Mouse (Mus musculus) cerebral cortex, adult 2 months (tissue): Measurements from ENCODE around the gene Rsph1.

ENCODE experiments used
- WGBS: fragments of 180-500 bp; shearing (Covaris S2); methylation state at CpG from one replicate; pipeline ENCODE4 v1.1.7; 2018; 5-methylcytosine and 5-hydroxymethylcytosine counted together

The Rsph1 gene

GRCm38 (mm10) chr17:31276922-31277918 is at the start of gene Rsph1:
Gene Rsph1, minus strand, starts transcription at chr17:31277383.
- 9% methylated on average over 44 of the region's 44 CpGs for WGBS

- WGBS = 60% methylated on average over 9 of the region's 9 CpGs
Observed at GRCm38 (mm10) chr17:31326220-31326852, 49.2 kb upstream of the Rsph1 start.

- 75% methylated on average over 13 of the region's 13 CpGs for WGBS
Observed at GRCm38 (mm10) chr17:31325451-31326219, 48.5 kb upstream of the Rsph1 start.

- 64% methylated on average over 8 of the region's 8 CpGs for WGBS
Observed at GRCm38 (mm10) chr17:31324227-31324626, 47.0 kb upstream of the Rsph1 start.

- 87% methylated on average over 4 of the region's 4 CpGs for WGBS
Observed at GRCm38 (mm10) chr17:31323379-31323778, 46.2 kb upstream of the Rsph1 start.

GRCm38 (mm10) chr17:31322446-31322845 is 45.3 kb upstream of the Rsph1 start:
- WGBS = 74% methylated on average over 4 of the region's 4 CpGs

DNA sequence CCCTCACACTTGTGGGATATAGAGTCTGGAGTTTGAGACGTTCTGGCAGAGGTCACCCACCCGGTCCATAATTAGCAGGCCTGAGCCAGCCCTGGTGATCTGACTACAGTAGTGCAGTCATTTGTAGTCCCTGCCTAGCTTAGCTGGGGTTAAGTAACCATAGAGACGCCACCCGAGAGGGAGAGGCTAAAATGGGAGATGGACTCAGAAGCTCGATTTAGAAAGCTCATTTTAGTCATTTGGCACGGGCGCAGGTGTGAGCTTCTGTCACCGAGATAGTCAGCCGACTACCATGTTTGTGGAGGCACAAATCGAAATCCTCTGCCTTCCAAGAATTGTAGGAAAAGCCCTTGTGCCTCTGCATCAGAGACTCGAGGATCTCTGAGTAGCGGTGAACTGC is 44.2 kb upstream of the Rsph1 start:
- WGBS = 39% methylated on average over 12 of the region's 12 CpGs

GRCm38 (mm10) chr17:31318906-31319767 is 42.0 kb upstream of the Rsph1 start:
- WGBS = 95% methylated on average over 19 of the region's 19 CpGs

DNA sequence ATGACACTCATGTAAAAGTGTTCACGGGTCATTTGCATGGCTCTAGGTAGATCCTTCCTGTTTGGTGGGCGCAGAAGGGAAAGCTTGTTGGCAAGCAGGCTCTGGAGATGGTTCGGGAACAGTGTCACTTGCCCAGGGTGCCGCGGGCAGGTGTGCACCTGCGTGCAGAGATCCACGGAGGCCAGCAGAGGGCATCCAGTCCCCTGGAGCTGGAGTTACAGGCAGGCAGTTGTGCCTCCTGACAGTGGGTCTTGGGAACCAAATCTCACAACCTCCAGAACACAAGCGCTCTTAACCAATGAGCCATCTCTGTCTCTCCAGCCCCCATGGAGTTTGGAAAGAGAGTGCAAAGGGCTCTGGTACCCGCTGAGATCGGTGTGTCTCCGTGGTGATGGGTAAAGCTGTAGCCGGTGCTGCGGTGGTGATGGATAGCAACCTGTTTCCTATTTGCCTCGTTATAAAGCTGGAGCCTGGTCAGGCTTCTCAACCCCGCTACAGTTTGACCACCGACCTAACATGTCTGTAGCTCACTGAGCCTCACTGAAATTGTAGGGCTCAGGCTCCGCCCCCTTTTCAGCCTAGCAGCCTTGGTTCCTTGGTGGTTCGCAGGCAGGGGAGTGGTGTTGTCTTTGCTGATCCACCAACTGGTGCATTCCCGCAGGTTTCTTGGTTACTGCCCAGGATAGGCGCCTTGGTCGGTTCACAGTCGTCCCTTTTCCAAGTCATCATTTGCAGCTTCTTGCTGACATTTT is 40.5 kb upstream of the Rsph1 start:
- 55% methylated on average over 22 of the region's 22 CpGs for WGBS

- 92% methylated on average over 3 of the region's 3 CpGs for WGBS
Observed at GRCm38 (mm10) chr17:31316998-31317397, 39.8 kb upstream of the Rsph1 start.

DNA sequence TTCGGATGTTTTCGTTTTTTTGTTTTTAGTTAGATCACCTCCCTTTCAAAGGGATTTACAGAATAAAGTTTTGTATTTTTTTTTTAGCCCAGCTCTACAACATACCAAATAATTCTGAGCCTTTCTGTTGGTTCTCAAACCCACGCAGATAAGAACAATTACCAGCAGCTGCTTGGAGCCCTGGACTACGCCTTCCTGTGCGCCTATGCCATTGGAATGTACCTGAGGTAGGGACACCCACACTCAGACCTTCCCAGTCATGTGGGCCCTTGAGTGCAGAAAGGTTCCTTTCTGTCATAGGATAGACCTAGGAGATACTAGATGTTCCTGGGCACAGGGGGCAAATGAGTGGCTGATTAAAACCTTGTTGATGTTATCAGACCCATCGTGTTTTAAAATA is 38.8 kb upstream of the Rsph1 start:
- WGBS = 74% methylated on average over 6 of the region's 6 CpGs

- 50% methylated on average over 13 of the region's 13 CpGs for WGBS
Observed at GRCm38 (mm10) chr17:31315046-31315792, 38.0 kb upstream of the Rsph1 start.

DNA sequence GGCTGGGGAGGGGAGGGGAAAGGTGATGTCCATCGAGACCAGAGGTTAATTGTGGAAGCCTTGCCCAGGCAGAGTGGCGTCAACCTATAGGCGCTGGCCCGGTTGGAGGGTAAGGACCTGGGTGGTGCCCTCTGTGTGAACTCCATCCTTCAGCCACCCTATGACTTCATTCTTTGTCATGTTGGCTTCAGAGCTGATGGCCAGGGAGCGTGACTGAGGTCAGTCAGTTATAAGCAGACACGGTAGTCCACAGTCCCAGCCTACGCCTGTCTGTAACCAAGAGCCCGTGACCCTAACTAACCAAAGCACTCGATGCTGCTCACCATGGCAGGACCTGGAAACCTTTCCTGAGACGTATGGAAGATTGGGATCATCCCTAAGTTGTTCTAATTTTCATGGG is 35.5 kb upstream of the Rsph1 start:
- WGBS = 93% methylated on average over 10 of the region's 10 CpGs

- WGBS = 82% methylated on average over 9 of the region's 9 CpGs
Observed at GRCm38 (mm10) chr17:31311047-31311446, 33.9 kb upstream of the Rsph1 start.

DNA sequence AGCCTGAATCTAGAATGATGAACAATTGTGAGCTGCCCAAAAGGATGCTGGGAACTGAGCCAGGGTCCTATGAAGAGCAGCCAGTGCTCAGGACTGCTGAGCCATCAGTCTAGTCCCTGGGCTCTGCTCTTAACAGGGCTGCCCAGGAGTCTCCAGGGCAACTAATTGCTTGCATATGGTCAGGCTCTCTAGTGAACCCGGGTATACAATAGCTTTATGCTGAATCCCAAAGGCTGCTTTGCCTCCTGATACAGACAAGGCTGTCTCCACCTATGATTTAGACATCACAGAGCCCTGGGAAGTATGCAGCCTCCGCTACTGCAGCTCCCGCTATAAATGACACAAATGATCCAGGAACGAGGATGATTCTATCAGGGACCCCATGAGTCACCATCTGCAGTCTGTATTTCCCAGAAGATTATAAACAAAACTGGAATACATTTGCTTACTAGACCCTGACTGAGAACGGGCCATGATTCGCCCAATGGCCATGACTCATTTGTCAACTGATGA is 32.2 kb upstream of the Rsph1 start:
- WGBS = 65% methylated on average over 6 of the region's 6 CpGs

DNA sequence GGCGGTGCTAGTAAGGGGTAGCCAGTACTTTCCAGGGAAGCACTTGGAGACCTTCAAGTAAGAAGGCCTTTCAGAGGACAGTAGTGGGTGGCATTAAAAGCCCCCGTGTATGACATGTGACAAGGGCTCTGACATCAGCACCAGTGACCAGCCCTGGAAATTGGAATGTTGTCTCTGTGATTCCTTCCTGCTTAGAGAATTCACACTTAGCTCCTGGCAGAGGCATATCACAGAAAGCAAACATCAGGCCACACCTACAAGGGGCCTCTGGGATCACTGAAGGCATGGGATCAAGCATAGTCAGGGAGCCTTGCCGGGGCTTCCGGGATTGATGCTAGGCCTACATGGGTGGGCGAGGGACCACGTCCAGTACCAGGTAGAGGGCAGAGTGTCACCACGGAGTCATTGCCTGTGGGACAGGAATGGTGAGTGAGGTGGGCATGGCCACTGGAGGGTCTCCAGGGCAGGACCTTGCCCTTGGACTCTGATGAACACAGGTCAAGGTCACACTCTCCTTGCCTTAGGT is 31.2 kb upstream of the Rsph1 start:
- 97% methylated on average over 7 of the region's 7 CpGs for WGBS

DNA sequence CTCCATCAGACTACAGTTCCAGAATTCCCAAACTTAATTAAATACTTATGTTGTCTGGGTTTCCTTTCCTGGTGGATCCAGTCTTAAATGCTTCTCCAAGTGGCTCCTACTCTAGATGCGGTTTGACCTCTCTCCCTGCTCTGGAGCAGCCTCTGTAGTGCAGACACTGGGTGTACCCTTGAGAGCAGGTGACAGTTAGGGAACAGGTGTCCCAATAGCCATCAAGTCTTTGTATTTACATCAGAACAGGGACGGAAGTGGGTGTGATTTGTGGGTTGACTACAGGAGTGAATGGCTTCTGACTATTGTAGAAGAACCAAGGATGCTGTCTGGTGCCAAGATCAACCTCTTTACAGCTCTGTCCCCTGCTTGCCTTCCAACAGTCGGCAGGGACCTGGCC is 30.6 kb upstream of the Rsph1 start:
- 82% methylated on average over 3 of the region's 3 CpGs for WGBS

- WGBS = 62% methylated on average over 5 of the region's 5 CpGs
Observed at GRCm38 (mm10) chr17:31305776-31306120, 28.6 kb upstream of the Rsph1 start.
